Mouse (Mus musculus): ENCODE measurements around the gene Olfr520.
"Not testable (repeated sequence)": the region's sequence is repeated elsewhere in the genome, so short reads cannot be mapped to it uniquely, and the experiment has no call there.

The Olfr520 gene

DNA sequence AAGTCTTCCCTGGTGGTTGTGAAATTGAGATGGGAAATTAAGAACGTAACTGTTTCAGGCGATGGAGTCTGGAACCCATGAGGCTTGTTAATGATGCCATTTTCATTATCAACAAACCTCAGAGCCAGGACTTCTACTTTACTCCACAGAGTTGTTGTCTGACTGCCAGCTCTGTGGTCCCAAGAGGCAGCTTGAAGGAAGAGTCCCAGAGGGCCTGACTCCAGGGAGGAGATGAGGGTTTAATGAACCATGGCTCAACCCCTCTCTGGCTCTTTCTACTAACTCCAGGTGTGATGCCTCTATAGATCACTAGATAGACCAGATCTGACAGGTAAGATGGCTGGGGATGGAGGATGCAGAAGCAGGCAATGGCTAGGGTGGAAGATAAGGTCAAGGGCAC, at the start of gene Olfr520:
Gene Olfr520, plus strand, starts transcription at position 301 of the 400 bp plus-strand sequence.
- H3K9me3 ChIP-seq (ENCODE audit: low read length), result peaks cover 40% of the 10 kb centered on the region
- no peak within 1 kb of the TSS for H3K4me3 ChIP-seq (replicated peaks; ENCODE audit: low read length)
- H3K27me3 ChIP-seq (ENCODE audit: insufficient read depth, low read length), result no peaks in the 10 kb centered on the region
- H3K4me1 ChIP-seq (replicated peaks; ENCODE audit: low read depth, low read length), result no peaks in the 10 kb centered on the region
- H3K36me3 ChIP-seq (ENCODE audit: insufficient read depth, low read length), result no peaks in the 10 kb centered on the region
- TF ChIP-seq NANOG (IDR thresholded peaks at IDR 0.05; ENCODE audit: borderline replicate concordance, low read length) (no peak), CTCF (conservative IDR thresholded peaks at IDR 0.05; ENCODE audit: low read length) (no peak), POU5F1 (IDR thresholded peaks at IDR 0.05; ENCODE audit: borderline replicate concordance, low read length) (no peak)

DNA sequence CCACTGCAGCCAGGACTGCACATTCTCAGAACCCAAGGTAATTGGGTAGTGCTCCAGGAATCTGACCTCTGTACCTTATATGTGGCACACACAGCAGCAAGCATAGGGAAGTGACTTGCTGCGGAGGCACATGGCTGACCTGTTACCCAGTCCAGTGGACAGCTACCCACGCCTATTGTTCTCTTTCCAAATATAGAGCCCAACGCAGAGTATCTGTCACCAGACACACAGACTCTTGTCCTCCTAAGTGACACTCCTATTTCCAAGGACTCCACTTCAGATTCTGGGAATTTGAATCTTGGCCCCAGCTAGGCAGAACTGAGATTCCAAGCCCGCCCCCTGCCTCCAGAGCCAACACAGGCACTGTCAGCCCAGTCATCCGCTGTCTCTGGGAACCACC, 49.3 kb upstream of the Olfr520 start:
- Histone ChIP-seq H3K4me3 (replicated peaks; ENCODE audit: low read length) (no peak overlapping the region), H3K9me3 (ENCODE audit: low read length) (no peaks in the 10 kb centered on the region), H3K36me3 (ENCODE audit: insufficient read depth, low read length) (no peaks in the 10 kb centered on the region), H3K4me1 (replicated peaks; ENCODE audit: low read depth, low read length) (no peaks in the 10 kb centered on the region), H3K27me3 (ENCODE audit: insufficient read depth, low read length) (peaks cover 6% of the 10 kb centered on the region; the same call in 1 of the 2 replicates)
- TF ChIP-seq CTCF (conservative IDR thresholded peaks at IDR 0.05; ENCODE audit: low read length), result no peak
- no peak for TF ChIP-seq POU5F1 (IDR thresholded peaks at IDR 0.05; ENCODE audit: borderline replicate concordance, low read length)
- TF ChIP-seq NANOG (IDR thresholded peaks at IDR 0.05; ENCODE audit: borderline replicate concordance, low read length), result no peak

GRCm38 (mm10) chr7:99684086-99684485, 46.0 kb upstream of the Olfr520 start:
- TF ChIP-seq NANOG (IDR thresholded peaks at IDR 0.05; ENCODE audit: borderline replicate concordance, low read length) (no peak), POU5F1 (IDR thresholded peaks at IDR 0.05; ENCODE audit: borderline replicate concordance, low read length) (no peak), CTCF (conservative IDR thresholded peaks at IDR 0.05; ENCODE audit: low read length) (no peak)
- H3K4me3 ChIP-seq (replicated peaks; ENCODE audit: low read length), result no peak overlapping the region
- H3K36me3 ChIP-seq (ENCODE audit: insufficient read depth, low read length), result no peaks in the 10 kb centered on the region
- H3K4me1 ChIP-seq (replicated peaks; ENCODE audit: low read depth, low read length), result no peaks in the 10 kb centered on the region
- no peaks in the 10 kb centered on the region for H3K9me3 ChIP-seq (ENCODE audit: low read length)
- peaks cover 9% of the 10 kb centered on the region for H3K27me3 ChIP-seq (ENCODE audit: insufficient read depth, low read length)

GRCm38 (mm10) chr7:99690819-99691218, 39.3 kb upstream of the Olfr520 start:
- H3K36me3 ChIP-seq (ENCODE audit: insufficient read depth, low read length), result no peaks in the 10 kb centered on the region
- peaks cover 8% of the 10 kb centered on the region; the same call in 1 of the 2 replicates for H3K27me3 ChIP-seq (ENCODE audit: insufficient read depth, low read length)
- H3K4me3 ChIP-seq (replicated peaks; ENCODE audit: low read length), result no peak overlapping the region
- peaks cover 11% of the 10 kb centered on the region for H3K4me1 ChIP-seq (replicated peaks; ENCODE audit: low read depth, low read length)
- H3K9me3 ChIP-seq (ENCODE audit: low read length), result no peaks in the 10 kb centered on the region
- TF ChIP-seq NANOG (IDR thresholded peaks at IDR 0.05; ENCODE audit: borderline replicate concordance, low read length) (no peak), CTCF (conservative IDR thresholded peaks at IDR 0.05; ENCODE audit: low read length) (no peak), POU5F1 (IDR thresholded peaks at IDR 0.05; ENCODE audit: borderline replicate concordance, low read length) (no peak)

DNA sequence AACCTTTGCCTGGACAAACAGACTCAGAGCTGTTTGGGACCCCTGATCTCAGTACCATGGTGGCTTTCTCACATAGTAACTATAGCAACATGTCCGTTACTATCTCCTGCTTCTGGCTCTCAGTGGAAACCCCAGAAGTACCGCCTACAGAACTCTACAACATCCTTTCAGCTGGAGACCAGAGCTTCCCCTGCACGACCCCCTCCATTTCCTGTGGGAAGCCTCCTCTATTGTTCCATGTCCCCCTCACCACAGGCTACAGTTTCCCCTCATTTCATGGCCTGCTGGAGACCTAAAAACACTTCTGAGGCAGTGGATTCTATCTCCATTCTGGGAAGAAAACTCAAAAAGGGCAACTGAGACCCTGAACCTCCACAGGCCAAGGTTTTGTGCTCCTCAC, 37.7 kb upstream of the Olfr520 start:
- peaks cover 17% of the 10 kb centered on the region for H3K27me3 ChIP-seq (ENCODE audit: insufficient read depth, low read length)
- H3K36me3 ChIP-seq (ENCODE audit: insufficient read depth, low read length), result no peaks in the 10 kb centered on the region
- peaks cover 11% of the 10 kb centered on the region for H3K4me1 ChIP-seq (replicated peaks; ENCODE audit: low read depth, low read length)
- TF ChIP-seq POU5F1 (IDR thresholded peaks at IDR 0.05; ENCODE audit: borderline replicate concordance, low read length) (no peak), NANOG (IDR thresholded peaks at IDR 0.05; ENCODE audit: borderline replicate concordance, low read length) (no peak), CTCF (conservative IDR thresholded peaks at IDR 0.05; ENCODE audit: low read length) (no peak)
- no peaks in the 10 kb centered on the region for H3K9me3 ChIP-seq (ENCODE audit: low read length)
- no peak overlapping the region for H3K4me3 ChIP-seq (replicated peaks; ENCODE audit: low read length)

DNA sequence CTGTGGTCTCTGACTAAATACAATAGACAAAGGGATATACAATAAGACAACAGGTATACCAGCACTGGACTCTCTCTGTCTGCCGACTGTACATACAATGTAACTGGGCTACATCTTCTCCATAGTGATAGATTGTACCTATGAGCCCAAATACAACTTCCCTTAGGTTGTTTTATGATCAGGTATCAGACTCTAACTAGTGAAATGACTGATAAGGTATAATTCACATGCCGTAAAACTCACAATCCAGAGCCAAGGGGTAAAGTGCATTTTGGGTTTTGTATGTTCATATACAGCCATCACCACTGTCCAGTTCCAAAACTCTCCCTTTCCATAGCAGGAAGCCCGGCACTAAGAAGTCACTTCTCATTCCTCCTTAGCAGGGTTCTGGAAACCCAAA, 36.7 kb upstream of the Olfr520 start:
- peaks cover 21% of the 10 kb centered on the region for H3K27me3 ChIP-seq (ENCODE audit: insufficient read depth, low read length)

GRCm38 (mm10) chr7:99693976-99694375, 36.1 kb upstream of the Olfr520 start:
- peaks cover 11% of the 10 kb centered on the region for H3K4me1 ChIP-seq (replicated peaks; ENCODE audit: low read depth, low read length)
- H3K27me3 ChIP-seq (ENCODE audit: insufficient read depth, low read length), result peaks cover 20% of the 10 kb centered on the region
- TF ChIP-seq CTCF (conservative IDR thresholded peaks at IDR 0.05; ENCODE audit: low read length) (no peak), POU5F1 (IDR thresholded peaks at IDR 0.05; ENCODE audit: borderline replicate concordance, low read length) (no peak), NANOG (IDR thresholded peaks at IDR 0.05; ENCODE audit: borderline replicate concordance, low read length) (no peak)
- no peaks in the 10 kb centered on the region for H3K9me3 ChIP-seq (ENCODE audit: low read length)
- H3K4me3 ChIP-seq (replicated peaks; ENCODE audit: low read length), result no peak overlapping the region
- H3K36me3 ChIP-seq (ENCODE audit: insufficient read depth, low read length), result no peaks in the 10 kb centered on the region

More for the DNA sequence above, 36.7 kb upstream of the Olfr520 start:
- Histone ChIP-seq H3K9me3 (ENCODE audit: low read length) (no peaks in the 10 kb centered on the region), H3K4me3 (replicated peaks; ENCODE audit: low read length) (no peak overlapping the region), H3K4me1 (replicated peaks; ENCODE audit: low read depth, low read length) (peaks cover 11% of the 10 kb centered on the region), H3K36me3 (ENCODE audit: insufficient read depth, low read length) (no peaks in the 10 kb centered on the region)
- TF ChIP-seq CTCF (conservative IDR thresholded peaks at IDR 0.05; ENCODE audit: low read length), result no peak
- no peak for TF ChIP-seq POU5F1 (IDR thresholded peaks at IDR 0.05; ENCODE audit: borderline replicate concordance, low read length)

- H3K4me1 ChIP-seq (replicated peaks; ENCODE audit: low read depth, low read length), result peaks cover 11% of the 10 kb centered on the region
- H3K36me3 ChIP-seq (ENCODE audit: insufficient read depth, low read length); H3K4me3 ChIP-seq (replicated peaks; ENCODE audit: low read length); H3K9me3 ChIP-seq (ENCODE audit: low read length): not testable (repeated sequence)
- H3K27me3 ChIP-seq (ENCODE audit: insufficient read depth, low read length), result peaks cover 19% of the 10 kb centered on the region
These were observed 35.6 kb upstream of the Olfr520 start for GRCm38 (mm10) chr7:99694424-99694823.

- H3K4me3 ChIP-seq (replicated peaks; ENCODE audit: low read length), result no peak overlapping the region
- no peaks in the 10 kb centered on the region for H3K9me3 ChIP-seq (ENCODE audit: low read length)
- 0 out of 2 replicates have a peak, but pooled peaks cover 4% of the 10 kb centered on the region for H3K4me1 ChIP-seq (replicated peaks; ENCODE audit: low read depth, low read length)
- TF ChIP-seq CTCF (conservative IDR thresholded peaks at IDR 0.05; ENCODE audit: low read length) (no peak), NANOG (IDR thresholded peaks at IDR 0.05; ENCODE audit: borderline replicate concordance, low read length) (no peak), POU5F1 (IDR thresholded peaks at IDR 0.05; ENCODE audit: borderline replicate concordance, low read length) (no peak)
- no peaks in the 10 kb centered on the region for H3K36me3 ChIP-seq (ENCODE audit: insufficient read depth, low read length)
- H3K27me3 ChIP-seq (ENCODE audit: insufficient read depth, low read length), result peaks cover 19% of the 10 kb centered on the region
These were observed 34.5 kb upstream of the Olfr520 start for GRCm38 (mm10) chr7:99695471-99696057.

All from E14TG2a.4 (cell line).